Mouse (Mus musculus) urinary bladder, postnatal 14 days (tissue): ENCODE data around the gene Kcnmb4.

Experiments
- DNase-seq: peaks from one replicate; pipeline ENCODE4 v3.0.0; 2021; ENCODE audit warnings: low spot score

Kcnmb4 gene

DNA sequence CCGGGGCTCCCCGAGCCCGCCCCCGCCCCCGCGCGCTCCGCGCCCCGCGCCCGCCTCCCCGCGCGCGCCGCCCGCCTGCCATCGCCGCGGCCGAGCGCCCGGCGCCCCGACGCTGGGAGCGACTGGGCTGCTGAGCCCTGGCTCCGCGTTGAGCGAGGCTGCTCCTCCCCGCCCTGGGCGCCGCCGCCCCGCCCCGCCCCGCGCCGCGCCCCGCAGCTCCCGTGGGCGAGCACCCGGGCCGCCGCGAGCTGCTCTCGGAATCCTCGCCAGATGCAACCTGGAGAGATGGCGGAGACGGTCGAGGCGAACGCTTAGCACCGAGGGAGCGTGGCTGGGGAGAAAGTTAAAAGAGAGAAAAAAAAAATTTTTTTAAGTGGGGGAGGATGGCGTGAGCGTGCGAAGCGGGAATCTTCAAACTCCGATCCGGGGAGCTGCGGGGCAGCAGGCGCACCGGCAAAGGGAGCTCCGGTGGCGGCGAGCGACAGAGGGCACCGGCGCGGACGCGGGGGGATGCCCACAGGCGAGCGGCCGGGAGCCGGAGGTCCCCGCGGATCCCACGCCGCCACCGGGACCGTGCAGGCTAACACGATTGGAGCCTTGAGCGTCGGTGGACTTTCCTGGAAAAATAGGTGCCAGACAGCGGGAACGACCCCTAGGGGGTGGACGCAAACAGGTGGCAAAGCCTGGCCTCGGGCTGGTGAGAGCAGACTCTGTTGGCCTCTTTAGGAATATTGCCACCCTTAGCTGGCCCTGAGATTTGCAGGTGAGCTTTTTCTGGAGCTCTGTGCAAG lies at the start of gene Kcnmb4:
Gene Kcnmb4, minus strand, starts transcription at position 120 of the 791 bp plus-strand sequence.
- DNase-seq: peak; percentile 12

DNA sequence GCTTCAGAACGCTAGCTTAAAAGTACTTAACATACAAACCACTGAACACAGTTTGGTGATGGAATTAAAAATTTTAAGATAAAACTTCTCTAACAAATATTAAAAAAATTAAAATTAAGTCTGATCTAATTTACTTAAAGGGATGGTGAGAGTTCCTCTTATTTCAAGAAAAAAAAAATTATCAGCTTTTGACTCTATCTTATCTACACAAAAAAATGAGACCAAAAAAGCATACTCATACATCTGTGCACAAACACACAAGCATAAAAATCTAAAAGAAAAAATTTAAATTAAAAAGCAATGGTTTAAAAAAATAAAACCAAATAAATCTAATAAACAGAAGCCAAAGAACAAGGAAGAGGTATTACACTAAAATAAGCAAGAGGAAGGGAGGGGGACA lies 45.9 kb upstream of the Kcnmb4 start:
- no peak for DNase-seq

DNA sequence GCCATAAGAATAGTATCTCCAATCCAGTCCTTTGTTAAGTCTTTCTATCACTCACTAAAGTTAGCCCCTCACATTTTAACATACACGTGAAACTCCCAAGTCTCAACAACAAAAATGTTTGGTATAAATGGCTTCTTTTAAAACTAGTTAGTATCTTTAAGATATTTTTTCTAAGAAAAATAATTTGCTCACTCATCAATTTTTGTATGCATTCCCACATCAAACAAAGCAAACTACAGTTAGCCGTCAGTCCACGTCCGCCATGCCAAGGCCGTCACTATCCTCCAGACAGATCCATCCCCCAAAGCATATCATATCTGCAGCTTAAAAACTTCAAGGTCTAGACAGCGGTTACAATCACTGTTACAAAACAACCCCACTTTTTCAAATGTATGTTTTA lies 41.9 kb upstream of the Kcnmb4 start:
- no peak for DNase-seq

DNA sequence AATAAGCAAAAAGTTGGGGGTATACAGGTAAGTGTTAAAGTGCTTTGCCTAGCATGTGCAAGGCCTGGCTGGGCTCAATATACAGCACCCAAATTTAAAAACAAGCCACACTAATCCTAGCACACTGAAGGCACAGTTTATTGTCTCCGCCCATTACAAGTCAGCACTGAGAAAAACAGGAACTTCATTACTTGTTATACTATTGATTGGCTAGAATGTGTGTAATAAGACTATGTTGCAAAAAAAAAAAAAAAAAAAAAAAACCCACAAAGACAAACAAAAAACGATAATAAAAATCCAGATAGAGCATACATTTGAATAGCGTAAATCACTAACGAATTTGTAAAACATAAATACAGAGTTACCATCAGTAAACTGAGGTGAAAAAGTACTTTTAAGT lies 41.5 kb upstream of the Kcnmb4 start:
- DNase-seq: no peak

DNA sequence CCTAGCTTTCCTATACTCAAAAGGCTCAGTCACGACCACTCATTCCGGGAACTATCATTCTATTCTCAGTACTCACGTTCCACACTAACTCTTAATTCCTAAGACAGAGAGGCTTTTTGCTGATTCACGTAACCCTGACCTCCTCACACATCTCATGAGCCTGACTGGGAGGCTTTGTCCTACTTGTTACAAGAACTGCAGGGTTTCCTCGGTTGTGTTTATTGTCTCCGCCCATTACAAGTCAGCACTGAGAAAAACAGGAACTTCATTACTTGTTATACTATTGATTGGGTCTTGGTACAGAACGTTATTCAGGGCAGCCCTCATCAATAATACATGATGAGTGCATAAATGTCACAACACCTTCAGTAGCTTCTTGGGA lies 39.6 kb upstream of the Kcnmb4 start:
- DNase-seq: no peak

DNA sequence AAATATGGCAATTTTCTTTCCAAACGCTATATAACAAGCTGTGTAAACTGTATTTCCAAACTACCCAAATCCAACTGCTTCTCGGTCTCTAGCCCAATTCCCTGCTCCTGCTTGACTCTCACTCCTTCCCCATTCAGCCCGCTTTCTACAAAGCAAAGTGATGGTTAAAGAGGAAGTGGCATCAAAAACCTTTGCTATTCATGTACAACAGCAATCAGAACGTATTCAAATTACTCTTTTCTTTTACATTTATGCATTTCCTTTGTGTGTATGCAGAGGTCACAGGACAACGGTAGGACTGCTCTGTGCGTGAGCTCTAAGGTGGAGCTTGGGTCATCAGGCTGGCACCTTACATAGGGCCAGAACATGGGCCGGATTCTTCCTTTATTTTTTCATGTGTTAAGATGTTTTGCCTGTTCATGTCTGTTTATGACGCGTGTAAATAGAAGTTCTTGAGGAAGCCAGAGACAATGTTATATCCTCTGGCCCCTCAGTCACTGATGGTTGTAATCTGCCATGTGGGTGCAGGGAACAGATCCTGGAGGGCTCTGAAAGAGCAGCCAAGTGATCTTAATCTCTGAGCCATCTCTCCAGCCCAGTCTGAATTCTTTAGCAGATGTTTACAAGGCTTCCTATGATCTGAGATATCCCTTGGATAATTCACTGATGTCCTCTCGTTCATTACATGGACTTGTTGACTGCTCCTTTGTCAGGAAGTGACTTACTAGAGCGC lies 39.0 kb upstream of the Kcnmb4 start:
- no peak for DNase-seq

DNA sequence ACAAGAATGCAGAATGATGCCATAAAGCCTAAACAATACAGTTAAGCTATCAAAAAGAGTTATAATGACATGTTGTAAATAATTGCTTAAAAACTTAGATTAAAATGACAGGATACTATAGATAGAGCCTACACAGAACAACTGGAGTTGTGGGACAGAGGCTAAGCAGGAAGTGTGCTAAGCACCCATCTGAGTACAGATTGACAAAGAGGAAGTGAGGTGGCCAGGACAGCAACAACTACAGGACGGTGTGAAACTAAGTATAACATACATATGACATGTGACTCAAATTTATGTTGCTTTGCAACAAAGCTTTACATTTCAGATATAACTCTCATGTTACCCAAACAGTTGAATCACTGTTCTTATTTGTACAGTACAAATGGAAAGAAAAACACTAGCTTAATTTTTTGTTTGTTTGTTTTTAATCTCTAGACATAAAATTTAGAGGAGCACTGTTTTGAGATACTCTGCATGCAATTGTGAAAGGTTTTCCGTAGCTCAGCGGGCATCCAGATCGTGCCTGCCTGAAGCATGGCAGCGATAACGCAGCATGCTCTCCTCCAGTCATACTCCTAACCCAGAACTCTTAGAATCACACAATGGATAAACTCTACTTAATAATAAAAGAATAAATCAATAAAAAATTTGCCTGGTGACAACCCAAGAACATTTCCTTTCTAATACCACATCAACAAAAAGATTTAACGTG lies 31.8 kb upstream of the Kcnmb4 start:
- no peak for DNase-seq

DNA sequence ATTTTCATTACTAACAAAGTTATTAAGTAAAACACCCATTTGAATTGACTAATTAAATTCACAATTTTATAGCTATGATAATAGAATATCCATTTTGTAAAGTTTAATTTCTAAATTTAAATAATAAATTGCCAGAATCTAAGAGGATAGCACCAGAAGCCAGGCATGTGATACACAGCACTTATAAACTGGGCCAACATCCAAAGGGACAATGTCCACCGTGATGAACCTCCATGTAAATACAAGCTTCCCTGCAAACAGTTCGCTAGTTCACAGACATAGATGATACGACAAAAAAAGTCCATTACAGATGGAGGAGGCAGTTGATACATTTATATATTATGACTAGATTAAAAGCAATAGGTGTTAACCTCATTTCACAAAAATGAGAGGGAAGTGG lies 19.1 kb upstream of the Kcnmb4 start:
- no peak for DNase-seq

DNA sequence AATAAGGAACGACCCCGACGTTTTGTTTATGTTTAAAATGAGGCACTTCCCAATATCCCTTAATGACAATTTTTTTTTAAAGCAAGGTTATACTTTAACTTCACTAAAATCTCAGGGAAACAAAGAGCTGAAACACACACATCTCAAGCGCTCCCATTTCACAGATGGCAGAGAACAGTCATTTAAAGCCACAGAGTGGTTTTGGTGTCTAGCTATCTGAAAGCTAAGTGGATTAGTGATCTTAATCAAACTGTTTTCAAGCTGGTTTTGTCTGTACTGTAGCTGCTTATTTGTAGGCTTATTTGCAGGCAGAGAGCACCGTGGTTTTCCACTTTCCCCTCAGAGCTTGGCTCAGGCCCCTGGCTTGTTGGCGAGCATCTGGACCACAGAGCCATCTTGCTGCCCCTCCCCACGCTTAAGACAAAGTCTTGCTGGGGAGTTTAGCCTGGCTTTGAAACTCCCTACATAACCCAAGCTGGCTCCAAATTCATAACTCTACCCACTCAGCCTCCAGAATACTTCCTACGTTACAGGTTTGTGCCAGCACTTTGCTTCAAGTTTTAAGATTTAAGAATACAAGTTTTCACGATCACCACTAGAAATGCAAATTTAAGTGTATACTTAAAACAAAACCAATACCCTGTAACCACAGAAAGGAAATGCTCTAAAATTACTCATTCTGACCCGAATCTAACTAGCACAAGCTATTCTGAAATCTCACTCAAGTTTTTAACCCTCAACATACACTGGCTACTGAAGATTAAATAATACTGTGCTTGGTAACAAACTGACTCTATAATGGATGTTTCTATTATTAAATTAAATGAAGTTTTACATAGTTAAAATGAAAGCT lies 13.4 kb upstream of the Kcnmb4 start:
- DNase-seq: no peak

DNA sequence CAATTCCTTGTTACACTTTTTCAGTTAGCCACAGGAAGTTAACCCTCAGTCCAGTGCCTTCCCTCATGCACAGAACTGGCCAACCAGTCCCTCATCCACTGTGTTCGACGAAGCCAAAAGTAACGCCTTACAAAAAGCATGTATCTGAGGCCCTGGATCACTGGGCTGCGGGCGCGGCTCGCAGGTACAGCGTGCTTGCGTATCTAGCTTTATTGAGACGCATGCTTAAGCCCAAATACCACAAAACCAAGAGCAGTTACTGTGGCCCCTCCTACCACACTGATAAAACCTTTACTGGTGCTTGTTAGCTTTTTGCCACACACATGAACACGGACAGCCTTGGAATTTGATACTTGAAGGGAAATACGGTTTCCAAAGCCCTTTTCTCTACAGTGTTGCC lies 8.2 kb upstream of the Kcnmb4 start:
- DNase-seq: no peak

DNA sequence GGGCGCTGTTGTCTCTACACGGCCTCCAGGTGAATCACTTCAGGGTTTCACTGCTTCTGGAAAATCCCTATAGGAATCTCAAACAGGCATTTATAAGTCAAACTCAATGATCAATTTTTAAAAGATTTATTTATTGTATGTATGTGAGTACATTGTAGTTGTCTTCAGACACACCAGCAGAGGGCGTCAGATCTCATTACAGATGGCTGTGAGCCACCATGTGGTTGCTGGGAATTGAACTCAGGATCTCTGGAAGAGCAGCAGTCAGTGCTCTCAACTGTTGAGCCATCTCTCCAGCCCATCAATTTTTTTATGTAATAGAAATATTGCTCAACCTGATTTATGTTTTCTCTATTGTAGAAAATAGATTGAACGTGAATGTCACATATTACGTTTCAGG lies 7.3 kb upstream of the Kcnmb4 start:
- DNase-seq: no peak

DNA sequence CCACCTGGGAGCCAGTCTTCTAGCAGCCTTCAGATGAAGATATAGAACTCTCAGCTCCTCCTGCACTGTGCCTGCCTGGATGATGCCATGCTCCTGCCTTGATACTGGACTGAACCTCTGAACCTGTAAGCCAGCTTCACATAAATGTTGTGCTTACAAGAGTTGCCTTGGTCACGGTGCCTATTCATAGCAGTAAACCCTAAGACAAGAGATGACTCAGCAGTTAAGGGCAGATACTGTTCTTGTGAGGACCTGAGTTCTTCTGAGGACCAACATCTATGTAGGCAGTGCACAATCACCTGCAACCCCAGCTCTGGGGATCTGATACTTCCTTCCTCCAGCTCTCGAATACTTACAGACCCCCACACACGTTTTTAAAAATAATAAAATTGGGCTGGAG lies 2.9 kb upstream of the Kcnmb4 start:
- no peak for DNase-seq

DNA sequence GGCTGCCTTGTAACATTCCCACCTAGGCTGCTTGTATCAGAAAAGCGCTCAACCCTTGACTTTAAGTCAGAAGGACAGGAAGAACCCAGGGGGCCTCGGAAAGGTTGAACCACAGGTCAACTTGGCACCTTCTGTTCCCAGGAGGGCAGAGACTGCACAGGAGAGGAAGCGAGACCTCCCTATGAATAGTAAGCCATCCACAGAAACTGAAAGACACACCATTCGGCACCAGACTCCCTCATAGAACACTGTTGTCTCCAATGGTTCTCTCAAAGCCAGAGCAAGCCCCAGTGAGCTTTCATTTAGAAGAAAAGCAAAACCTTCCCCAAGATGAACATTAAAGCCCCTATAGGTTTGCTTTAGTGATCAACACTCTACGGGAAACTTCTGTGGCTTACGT lies 2.0 kb upstream of the Kcnmb4 start:
- no peak for DNase-seq

DNA sequence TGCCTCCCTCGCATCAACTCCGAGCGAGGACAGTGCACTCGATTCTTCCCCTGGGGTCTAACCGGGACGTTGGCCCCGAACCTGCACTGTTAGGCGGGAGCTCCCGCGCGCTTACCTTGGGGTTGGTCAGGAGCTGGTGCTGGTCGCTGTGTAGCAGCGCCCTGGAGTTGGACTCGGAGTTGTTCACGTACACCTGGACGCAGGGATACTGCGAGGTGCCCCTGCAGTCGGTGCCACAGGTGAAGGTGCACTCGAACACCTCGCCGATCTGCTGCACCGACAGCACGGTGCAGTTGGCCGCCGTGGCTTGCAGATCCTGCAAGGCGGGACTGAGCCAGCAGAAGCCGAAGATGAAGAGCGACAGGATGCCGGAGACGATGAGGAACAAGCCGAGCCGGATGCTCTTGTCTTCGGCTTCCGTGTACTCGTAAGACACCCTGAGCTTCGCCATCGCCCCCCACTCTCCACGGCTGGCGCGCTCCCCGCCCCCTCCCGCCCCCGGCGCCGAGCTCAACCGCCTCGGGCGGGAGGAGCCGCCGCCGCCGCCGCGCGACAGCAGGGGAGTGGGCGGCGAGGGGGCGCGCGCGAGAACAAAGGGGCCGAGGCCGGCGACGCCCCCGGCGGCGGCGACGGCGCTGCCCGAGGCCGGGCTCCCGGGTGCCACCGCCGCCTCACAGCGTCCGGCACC lies 463 bp downstream of the Kcnmb4 start:
- peak; percentile 15 for DNase-seq

DNA sequence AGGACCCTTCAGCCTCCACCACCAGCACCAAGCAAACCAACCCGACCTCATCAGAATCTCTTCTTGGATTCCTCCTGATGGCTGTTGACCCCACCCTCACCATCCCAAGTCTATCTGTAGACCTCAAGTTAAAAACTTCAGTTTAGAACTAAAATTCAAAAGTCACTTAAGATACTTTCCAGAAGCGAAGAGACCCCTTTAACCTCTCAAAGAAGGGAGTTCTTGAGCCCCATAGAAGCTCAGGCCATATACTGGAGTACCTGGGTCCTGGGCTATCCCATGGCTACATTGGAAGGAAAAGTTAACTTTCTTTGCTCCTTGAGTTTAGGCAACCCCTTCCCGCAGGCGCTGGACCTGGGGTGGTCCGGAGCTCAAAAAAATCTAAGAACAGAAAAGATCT lies 1.1 kb downstream of the Kcnmb4 start:
- DNase-seq: no peak

DNA sequence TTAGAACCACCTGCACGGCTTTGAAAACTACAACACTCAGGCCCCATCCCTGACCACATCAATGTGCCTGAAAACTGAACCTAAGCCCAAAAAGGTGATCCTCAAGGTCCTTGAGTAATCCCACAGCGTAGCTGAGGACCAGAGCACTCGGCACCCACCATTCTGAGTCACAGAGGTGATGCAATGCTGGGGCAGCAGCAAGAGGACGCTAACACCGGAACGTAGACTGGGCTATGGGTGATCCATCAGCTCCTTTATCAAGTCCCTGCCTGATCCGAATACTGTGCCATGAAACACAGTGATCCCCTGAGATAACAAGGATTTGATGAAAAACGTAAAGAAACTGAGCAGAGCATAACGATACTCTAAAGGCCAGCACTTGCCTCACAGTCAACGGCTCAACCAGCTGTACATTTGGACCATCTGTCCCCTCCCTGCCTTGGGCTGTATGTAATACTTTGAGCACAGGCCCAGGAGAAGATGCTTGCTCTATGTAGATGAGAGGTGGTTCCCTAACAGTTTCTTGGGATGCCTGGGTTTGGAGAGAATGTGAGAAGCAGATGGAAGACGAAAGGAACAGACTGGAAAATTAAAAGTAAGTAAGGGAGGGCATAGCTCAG lies 3.3 kb downstream of the Kcnmb4 start:
- no peak for DNase-seq

DNA sequence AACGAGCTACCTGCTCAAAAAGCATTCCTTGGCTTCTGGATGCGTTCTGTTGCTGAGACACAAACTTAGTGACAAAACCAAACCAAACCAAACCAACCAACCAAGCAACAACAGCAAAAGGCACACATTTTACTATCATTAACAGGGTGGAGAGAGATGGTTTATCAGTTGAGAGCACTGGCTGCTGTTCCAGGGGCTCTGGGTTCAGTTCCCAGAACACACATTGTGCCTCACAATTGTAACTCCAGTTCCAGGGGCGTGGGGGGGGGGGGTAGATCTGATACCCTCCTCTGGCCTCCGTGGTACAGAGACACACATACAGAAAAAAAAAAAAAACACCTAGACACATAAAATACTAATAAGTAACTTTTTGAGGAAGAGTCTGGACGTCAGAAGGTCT lies 5.6 kb downstream of the Kcnmb4 start:
- no peak for DNase-seq

DNA sequence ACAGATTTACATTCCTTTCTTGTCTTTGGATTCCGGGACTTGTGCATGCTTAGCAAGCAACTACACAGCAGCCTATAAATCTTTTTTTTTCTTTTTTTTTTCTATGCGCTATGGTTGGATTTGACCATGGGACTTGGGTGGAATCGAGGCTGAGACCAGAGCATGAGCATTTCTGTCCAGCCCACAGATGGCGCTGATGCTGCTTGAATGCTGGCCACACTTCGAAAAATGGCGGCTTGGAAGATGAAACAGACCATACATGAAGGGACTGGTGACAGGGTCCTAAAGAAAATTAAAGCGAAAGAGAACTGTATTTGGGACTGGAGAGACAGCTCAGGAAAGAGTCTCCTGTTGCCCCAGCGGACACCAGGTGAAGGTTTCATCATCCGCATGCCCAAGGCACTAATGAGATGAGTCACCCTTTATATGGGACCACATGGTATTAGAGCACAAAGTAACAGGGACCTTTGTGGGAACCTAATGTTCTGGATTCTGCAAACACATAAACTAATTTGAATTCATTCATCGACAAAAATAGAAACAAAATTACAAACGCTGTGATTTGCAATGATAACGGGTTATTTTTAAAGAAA lies 9.8 kb downstream of the Kcnmb4 start:
- DNase-seq: no peak

DNA sequence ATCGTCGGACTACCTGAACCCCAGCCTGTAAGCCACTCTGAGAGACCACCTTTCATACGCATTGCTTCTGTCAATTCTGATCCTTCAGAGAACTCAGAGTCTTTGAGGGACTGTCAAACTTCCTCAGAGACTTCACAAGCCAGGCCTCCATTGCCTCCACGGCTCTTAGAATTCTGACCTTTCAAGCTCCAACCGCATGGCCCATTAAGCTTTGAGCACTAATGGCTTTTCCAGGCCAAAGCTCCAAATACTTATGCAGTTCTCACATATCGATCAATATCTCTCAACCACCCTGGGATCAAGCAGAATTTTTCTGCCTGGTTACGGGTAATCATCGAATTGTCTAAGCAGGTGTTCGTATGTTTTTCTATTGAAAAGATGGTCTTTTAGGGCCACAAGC lies 12.2 kb downstream of the Kcnmb4 start:
- DNase-seq: no peak

DNA sequence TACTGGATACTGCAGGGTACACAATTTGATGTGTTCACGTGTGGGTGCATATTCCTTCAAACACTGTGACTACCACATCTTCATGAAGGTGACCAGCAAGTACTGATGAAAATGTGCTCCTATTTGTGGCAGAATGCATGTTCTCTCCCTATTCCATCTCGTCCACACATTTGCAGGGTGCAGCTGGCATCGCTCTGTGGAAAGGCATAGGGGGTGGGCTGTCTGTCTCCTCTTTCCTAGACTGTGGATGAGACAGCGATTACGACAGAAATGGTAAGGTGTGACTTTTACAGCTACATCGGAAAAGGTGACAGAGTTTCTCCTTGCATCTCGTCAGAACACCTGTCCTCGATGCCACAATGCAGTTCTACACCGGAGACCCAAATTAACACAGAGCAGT lies 14.9 kb downstream of the Kcnmb4 start:
- DNase-seq: no peak

DNA sequence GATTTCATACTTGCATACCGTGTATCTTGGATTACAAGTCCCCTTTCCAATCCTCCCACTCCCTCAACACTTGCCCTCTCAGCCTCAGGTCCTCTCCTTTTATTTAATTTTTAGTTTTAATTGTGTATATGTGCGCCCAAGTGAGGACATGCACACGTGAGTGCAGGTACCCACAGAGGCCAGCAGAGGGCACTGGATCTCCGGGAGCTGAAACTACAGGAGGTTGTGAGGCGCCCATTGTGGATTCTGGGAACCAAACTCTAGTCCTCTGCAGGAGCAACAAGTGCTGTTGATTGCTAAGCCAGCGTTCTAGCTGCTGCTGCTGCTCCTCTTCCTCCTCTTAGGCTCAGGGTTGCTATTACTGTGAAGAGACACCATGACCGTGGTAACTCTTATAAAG lies 20.9 kb downstream of the Kcnmb4 start:
- DNase-seq: no peak
